Mouse (Mus musculus): ENCODE results near the gene Rgmb. TPM values are rescaled to one million over a fixed set of nuclear protein-coding genes. Genes with fewer than 3 reads are reported as not detected.

Rgmb gene
- polyA plus RNA-seq, 1 experiment from 2014 or later, result 12.9 TPM

DNA sequence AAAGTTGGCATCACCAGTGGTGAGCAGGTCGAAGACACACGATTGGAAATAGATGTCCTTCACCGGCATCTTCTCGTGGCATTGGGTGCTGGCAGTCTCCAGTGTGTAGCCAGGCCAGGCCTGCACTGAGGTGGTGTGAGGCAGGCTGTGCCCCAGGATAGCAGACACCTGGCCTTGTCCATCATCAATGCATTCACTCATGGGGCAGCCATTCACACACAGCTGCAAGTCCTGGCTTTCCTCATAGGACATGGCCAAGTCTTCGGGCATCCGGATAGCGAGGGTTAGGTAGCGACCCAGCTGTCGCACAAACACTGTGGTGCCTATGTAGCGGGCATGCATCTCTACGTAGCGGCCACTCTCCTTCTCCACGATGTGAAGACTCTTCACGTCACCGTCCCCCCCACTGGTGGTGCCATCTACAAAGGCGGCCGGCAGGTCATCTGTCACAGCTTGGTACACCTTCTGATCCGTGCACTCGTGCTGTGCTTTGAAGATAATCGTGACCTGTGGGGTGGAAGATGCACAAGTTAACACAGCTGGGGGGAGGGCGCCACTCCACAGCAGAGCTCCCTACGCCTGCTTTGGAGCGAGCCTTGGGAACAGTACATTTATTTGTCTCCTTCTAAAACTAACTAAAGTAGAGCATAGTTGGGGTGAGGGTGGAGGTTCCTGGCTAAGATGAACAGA, 23.4 kb downstream of the Rgmb start:
- no peak overlapping the region for H3K4me3 ChIP-seq (ENCODE audit: control insufficient read depth in 1 of 2, insufficient read depth in 1 of 2, low read depth in 1 of 2, low read length in 2 of 2)
- no peak overlapping the region for H3K27ac ChIP-seq (replicated peaks in 1 of 2; ENCODE audit: control insufficient read depth in 1 of 2, insufficient read depth in 1 of 2, low read depth in 2 of 2, low read length in 2 of 2)
- H3K36me3 ChIP-seq (ENCODE audit: control insufficient read depth, insufficient read depth, low read length), result peaks cover 18% of the 10 kb centered on the region
- H3K9ac ChIP-seq (ENCODE audit: low read length), result no peak overlapping the region
- H3K9me3 ChIP-seq (ENCODE audit: control insufficient read depth, low read length), result no peaks in the 10 kb centered on the region
- no peak for ATAC-seq (ENCODE audit: insufficient number of reproducible peaks, insufficient read depth, low FRiP score, low read depth)
- peaks cover 10 to 28% of the 10 kb centered on the region in 2 experiments for H3K4me1 ChIP-seq (ENCODE audit: control insufficient read depth in 2 of 2, insufficient read depth in 2 of 2, low read length in 2 of 2)
- H3K27me3 ChIP-seq (ENCODE audit: control insufficient read depth, insufficient read depth, low read length), result no peaks in the 10 kb centered on the region
- no peak overlapping the region for H3K4me2 ChIP-seq (ENCODE audit: low read length)
- WGBS, result 76% methylated on average over 23 of the region's 23 CpGs

DNA sequence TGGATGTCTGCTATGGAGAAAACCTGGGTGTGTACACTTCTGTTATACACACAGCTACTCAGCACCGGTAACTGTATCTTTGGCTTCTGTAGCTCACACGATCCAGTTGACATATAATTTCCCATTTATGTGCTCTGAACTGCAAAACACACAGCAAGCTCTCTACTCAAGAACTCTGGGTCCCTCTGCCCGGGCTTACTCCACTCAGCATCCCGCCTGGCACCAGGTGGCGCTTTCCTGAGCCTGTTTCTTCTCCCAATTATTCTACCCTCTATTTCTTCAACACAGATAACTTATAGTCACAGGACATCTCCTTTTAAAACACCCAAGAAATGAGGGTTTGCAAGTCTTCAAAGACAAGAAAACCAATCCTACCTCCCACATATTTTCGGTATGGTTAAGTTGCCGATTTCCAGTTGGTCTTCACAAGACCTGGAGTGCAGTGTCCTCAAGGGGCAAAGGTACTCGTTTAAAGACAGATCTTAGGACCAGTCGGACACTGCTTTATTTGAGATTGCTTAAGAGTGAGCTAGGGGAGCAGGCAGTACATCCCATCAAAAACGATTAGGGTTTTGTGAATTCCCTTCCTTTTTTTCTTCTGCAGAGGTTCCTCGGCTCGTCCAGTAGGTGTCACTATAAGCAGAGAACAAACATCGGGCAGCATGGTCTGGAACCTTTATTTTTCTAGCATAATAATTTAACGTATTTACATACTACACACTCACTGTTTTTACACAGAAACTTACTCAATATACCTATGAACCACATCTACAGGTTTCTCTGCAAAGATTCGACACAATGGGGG, 26.6 kb downstream of the Rgmb start:
- no peak overlapping the region for H3K4me3 ChIP-seq (ENCODE audit: control insufficient read depth in 1 of 2, insufficient read depth in 1 of 2, low read depth in 1 of 2, low read length in 2 of 2)
- H3K27ac ChIP-seq (replicated peaks in 1 of 2; ENCODE audit: control insufficient read depth in 1 of 2, insufficient read depth in 1 of 2, low read depth in 2 of 2, low read length in 2 of 2), result no peak overlapping the region
- no peak overlapping the region for H3K9ac ChIP-seq (ENCODE audit: low read length)
- no peak overlapping the region for H3K4me2 ChIP-seq (ENCODE audit: low read length)
- H3K4me1 ChIP-seq (ENCODE audit: control insufficient read depth in 2 of 2, insufficient read depth in 2 of 2, low read length in 2 of 2), result peaks cover 10 to 16% of the 10 kb centered on the region in 2 experiments
- 42% methylated on average over 15 of the region's 15 CpGs for WGBS
- H3K27me3 ChIP-seq (ENCODE audit: control insufficient read depth, insufficient read depth, low read length), result no peaks in the 10 kb centered on the region
- H3K9me3 ChIP-seq (ENCODE audit: control insufficient read depth, low read length), result no peaks in the 10 kb centered on the region
- H3K36me3 ChIP-seq (ENCODE audit: control insufficient read depth, insufficient read depth, low read length), result peaks cover 18% of the 10 kb centered on the region
- ATAC-seq (ENCODE audit: insufficient number of reproducible peaks, insufficient read depth, low FRiP score, low read depth), result no peak

DNA sequence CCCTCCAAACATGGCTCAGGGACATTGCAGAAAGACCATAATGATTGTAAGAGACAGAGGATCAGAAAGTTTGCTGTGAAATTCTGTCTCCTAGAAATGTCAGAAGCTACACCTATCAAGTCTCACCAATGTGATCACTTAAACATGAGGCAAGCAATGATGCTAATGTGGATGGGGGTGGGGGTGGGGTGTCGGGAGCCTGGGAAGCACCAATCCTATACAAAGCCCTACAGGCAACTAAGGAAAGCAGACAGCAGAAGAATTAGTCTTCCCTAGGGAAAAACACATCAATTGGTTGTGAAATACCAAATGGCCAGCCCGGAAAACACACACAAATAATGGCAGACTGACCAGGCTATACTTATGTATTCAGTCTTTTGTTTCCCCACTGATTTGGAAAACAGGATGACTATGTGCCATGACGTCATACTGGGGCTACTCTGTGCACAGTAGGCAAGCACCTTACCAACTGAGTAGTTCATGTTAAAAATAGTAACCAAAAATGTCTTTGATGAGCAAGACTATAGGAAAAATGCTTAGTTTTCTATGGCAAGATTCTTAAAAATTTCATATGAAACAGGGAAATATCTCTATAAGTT, 31.5 kb downstream of the Rgmb start:
- no peaks in the 10 kb centered on the region for H3K36me3 ChIP-seq (ENCODE audit: control insufficient read depth, insufficient read depth, low read length)
- no peak overlapping the region for H3K27ac ChIP-seq (replicated peaks in 1 of 2; ENCODE audit: control insufficient read depth in 1 of 2, insufficient read depth in 1 of 2, low read depth in 2 of 2, low read length in 2 of 2)
- no peak overlapping the region for H3K4me3 ChIP-seq (ENCODE audit: control insufficient read depth in 1 of 2, insufficient read depth in 1 of 2, low read depth in 1 of 2, low read length in 2 of 2)
- H3K27me3 ChIP-seq (ENCODE audit: control insufficient read depth, insufficient read depth, low read length), result no peaks in the 10 kb centered on the region
- H3K4me2 ChIP-seq (ENCODE audit: low read length), result no peak overlapping the region
- no peak overlapping the region for H3K9ac ChIP-seq (ENCODE audit: low read length)
- WGBS, result 79% methylated on average over 3 of the region's 3 CpGs
- ATAC-seq (ENCODE audit: insufficient number of reproducible peaks, insufficient read depth, low FRiP score, low read depth), result no peak
- H3K9me3 ChIP-seq (ENCODE audit: control insufficient read depth, low read length), result 0 out of 2 replicates have a peak, but pooled peaks cover 6% of the 10 kb centered on the region
- no peaks in the 10 kb centered on the region for H3K4me1 ChIP-seq (ENCODE audit: control insufficient read depth in 2 of 2, insufficient read depth in 2 of 2, low read length in 2 of 2)

DNA sequence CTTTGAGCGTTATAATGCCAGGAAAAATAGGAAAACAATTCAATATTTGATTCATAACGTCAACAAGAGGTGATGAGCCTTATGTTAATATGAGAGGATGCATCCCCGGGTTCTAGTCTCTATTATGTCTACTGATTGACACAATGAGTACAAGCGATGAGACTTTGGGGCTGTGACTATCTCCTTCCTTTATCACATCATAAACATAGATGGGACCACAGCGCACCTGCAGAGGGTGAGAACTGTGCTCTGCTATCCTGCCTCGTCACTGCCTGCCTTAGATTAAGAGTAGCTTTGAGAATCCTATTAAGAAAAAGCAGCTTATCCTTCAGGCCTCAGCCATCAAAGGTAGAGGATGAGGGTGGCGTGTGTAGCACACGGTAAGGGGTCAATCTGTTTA, 40.1 kb downstream of the Rgmb start:
- 80% methylated on average over 8 of the region's 8 CpGs for WGBS
- no peak overlapping the region for H3K4me3 ChIP-seq (ENCODE audit: control insufficient read depth in 1 of 2, insufficient read depth in 1 of 2, low read depth in 1 of 2, low read length in 2 of 2)
- H3K4me2 ChIP-seq (ENCODE audit: low read length), result no peak overlapping the region
- H3K4me1 ChIP-seq (ENCODE audit: control insufficient read depth in 2 of 2, insufficient read depth in 2 of 2, low read length in 2 of 2), result no peaks in the 10 kb centered on the region
- no peaks in the 10 kb centered on the region for H3K27me3 ChIP-seq (ENCODE audit: control insufficient read depth, insufficient read depth, low read length)
- no peak for ATAC-seq (ENCODE audit: insufficient number of reproducible peaks, insufficient read depth, low FRiP score, low read depth)
- H3K36me3 ChIP-seq (ENCODE audit: control insufficient read depth, insufficient read depth, low read length), result no peaks in the 10 kb centered on the region
- H3K27ac ChIP-seq (replicated peaks in 1 of 2; ENCODE audit: control insufficient read depth in 1 of 2, insufficient read depth in 1 of 2, low read depth in 2 of 2, low read length in 2 of 2), result no peak overlapping the region
- 0 out of 2 replicates have a peak, but pooled peaks cover 6% of the 10 kb centered on the region for H3K9me3 ChIP-seq (ENCODE audit: control insufficient read depth, low read length)
- H3K9ac ChIP-seq (ENCODE audit: low read length), result no peak overlapping the region

DNA sequence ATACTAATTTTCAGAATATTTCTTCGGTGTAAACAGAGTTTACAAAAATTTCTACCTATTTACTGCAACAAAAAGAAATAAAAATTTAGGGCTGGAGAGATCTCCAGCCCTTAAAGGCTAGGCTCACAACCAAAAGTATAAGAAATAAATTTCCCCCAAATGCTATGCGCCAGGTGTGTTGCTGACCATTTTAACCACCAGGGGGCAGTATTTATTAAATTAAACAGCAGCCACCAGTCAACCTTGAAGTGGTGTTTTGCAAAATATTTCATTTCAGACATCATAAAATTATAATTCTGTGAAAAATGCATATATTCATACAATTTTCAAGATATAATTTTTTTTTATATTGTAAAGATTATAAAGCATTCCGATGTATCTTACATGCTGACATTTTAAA, 43.8 kb downstream of the Rgmb start:
- H3K9me3 ChIP-seq (ENCODE audit: control insufficient read depth, low read length), result no peaks in the 10 kb centered on the region
- H3K4me2 ChIP-seq (ENCODE audit: low read length), result no peak overlapping the region
- no peaks in the 10 kb centered on the region for H3K4me1 ChIP-seq (ENCODE audit: control insufficient read depth in 2 of 2, insufficient read depth in 2 of 2, low read length in 2 of 2)
- no peak for ATAC-seq (ENCODE audit: insufficient number of reproducible peaks, insufficient read depth, low FRiP score, low read depth)
- 21% methylated on average over 3 of the region's 3 CpGs for WGBS
- H3K27ac ChIP-seq (replicated peaks in 1 of 2; ENCODE audit: control insufficient read depth in 1 of 2, insufficient read depth in 1 of 2, low read depth in 2 of 2, low read length in 2 of 2), result no peak overlapping the region
- no peak overlapping the region for H3K9ac ChIP-seq (ENCODE audit: low read length)
- no peak overlapping the region for H3K4me3 ChIP-seq (ENCODE audit: control insufficient read depth in 1 of 2, insufficient read depth in 1 of 2, low read depth in 1 of 2, low read length in 2 of 2)
- H3K36me3 ChIP-seq (ENCODE audit: control insufficient read depth, insufficient read depth, low read length), result no peaks in the 10 kb centered on the region
- H3K27me3 ChIP-seq (ENCODE audit: control insufficient read depth, insufficient read depth, low read length), result no peaks in the 10 kb centered on the region

DNA sequence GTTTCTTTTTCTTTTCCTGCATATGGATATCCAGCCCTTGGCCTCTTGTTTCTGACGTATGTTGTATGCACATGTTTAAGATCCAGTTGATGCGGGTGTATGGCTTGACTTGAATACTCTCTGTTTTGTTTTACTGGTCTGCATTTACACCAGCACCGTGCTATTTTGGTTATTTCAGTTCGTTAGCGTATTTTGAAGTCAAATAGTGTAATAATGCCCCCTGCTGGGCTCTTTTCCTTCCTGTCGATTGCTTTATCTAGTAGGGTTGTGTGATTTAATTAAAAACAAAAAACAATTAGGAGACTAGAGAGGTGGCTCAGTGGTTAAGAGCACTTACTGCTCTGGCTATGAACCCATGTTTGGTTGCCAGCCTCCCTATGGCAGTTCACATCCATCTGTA, 52.9 kb downstream of the Rgmb start:
- no peak for ATAC-seq (ENCODE audit: insufficient number of reproducible peaks, insufficient read depth, low FRiP score, low read depth)
- Histone ChIP-seq H3K36me3 (ENCODE audit: control insufficient read depth, insufficient read depth, low read length) (no peaks in the 10 kb centered on the region), H3K4me1 (ENCODE audit: control insufficient read depth in 2 of 2, insufficient read depth in 2 of 2, low read length in 2 of 2) (no peaks in the 10 kb centered on the region), H3K9ac (ENCODE audit: low read length) (no peak overlapping the region), H3K4me2 (ENCODE audit: low read length) (no peak overlapping the region), H3K4me3 (ENCODE audit: control insufficient read depth in 1 of 2, insufficient read depth in 1 of 2, low read depth in 1 of 2, low read length in 2 of 2) (no peak overlapping the region), H3K9me3 (ENCODE audit: control insufficient read depth, low read length) (no peaks in the 10 kb centered on the region), H3K27ac (replicated peaks in 1 of 2; ENCODE audit: control insufficient read depth in 1 of 2, insufficient read depth in 1 of 2, low read depth in 2 of 2, low read length in 2 of 2) (no peak overlapping the region), H3K27me3 (ENCODE audit: control insufficient read depth, insufficient read depth, low read length) (no peaks in the 10 kb centered on the region)
- 77% methylated on average over 6 of the region's 6 CpGs for WGBS

DNA sequence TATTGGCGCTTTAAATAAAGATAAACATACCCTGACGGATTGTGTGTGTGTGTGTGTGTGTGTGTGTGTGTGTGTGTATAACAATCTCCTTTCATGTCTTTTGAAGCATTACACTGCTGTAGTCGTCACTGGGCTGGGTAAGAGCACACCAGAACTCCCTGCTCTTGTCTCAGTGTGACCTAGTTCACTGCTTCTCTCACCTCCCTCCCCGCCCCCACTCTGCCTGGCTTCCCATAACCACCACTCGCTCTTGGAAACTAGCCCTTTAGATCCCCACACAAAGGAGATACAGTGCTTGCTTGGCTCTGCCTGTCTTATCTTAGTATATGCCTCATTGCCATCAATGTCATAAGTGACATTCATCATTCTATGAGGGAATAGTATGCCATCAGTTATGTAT, 54.5 kb downstream of the Rgmb start:
- peaks cover 9% of the 10 kb centered on the region for H3K36me3 ChIP-seq (ENCODE audit: control insufficient read depth, insufficient read depth, low read length)
- H3K9me3 ChIP-seq (ENCODE audit: control insufficient read depth, low read length), result no peaks in the 10 kb centered on the region
- no peaks in the 10 kb centered on the region for H3K27me3 ChIP-seq (ENCODE audit: control insufficient read depth, insufficient read depth, low read length)
- no peak for ATAC-seq (ENCODE audit: insufficient number of reproducible peaks, insufficient read depth, low FRiP score, low read depth)
- H3K4me1 ChIP-seq (ENCODE audit: control insufficient read depth in 2 of 2, insufficient read depth in 2 of 2, low read length in 2 of 2), result no peaks in the 10 kb centered on the region
- no peak overlapping the region for H3K27ac ChIP-seq (replicated peaks in 1 of 2; ENCODE audit: control insufficient read depth in 1 of 2, insufficient read depth in 1 of 2, low read depth in 2 of 2, low read length in 2 of 2)
- no peak overlapping the region for H3K4me2 ChIP-seq (ENCODE audit: low read length)
- H3K4me3 ChIP-seq (ENCODE audit: control insufficient read depth in 1 of 2, insufficient read depth in 1 of 2, low read depth in 1 of 2, low read length in 2 of 2), result no peak overlapping the region
- 61% methylated on average over 5 of the region's 5 CpGs for WGBS
- H3K9ac ChIP-seq (ENCODE audit: low read length), result no peak overlapping the region
